Mouse (Mus musculus) heart, postnatal 25 days (tissue): ENCODE results near the gene Mrgpra1. TPM values are rescaled to one million over a fixed set of nuclear protein-coding genes. Genes with fewer than 3 reads are reported as not detected.
"Not testable (repeated sequence)": the region's sequence is repeated elsewhere in the genome, so short reads cannot be mapped to it uniquely, and the experiment has no call there.

Experiments used
- DNase-seq: peaks from one replicate; pipeline ENCODE4 v3.0.0; 2022; ENCODE audit warnings: low spot score
- intact Hi-C: fragments of 180-260 bp; cut with DNase I; formaldehyde crosslinking; loops from one replicate; pipeline ENCODE4 v1.15.1; 2025
- total RNA-seq, 2 experiments: library from RNA; stranded (reverse); gene quantifications; 2 replicates each; pipeline ENCODE4 v1.2.3; 2021

The Mrgpra1 gene
- total RNA-seq, result not detected

DNA sequence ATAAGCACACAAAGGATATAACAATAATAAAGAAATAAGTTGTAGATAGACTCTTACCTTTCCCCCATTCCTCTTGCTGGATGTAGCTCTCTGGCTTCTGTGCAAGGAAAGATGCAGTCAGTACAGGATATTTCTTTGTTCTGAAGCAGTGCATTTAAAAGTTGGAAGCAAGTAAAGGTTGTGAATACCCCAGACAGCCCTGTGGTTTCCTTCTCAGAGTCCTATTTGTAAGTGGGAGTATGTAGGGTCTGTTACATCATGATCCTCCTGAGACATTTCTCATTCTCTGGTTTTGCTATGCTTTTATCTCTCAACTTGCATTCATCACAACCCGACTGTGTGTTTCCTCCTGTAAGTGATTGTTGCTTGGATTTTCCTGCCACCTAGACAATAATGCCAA is at the start of gene Mrgpra1:
Gene Mrgpra1, minus strand, starts transcription at position 101 of the 400 bp plus-strand sequence.
- intact Hi-C loops, result no loop called here

DNA sequence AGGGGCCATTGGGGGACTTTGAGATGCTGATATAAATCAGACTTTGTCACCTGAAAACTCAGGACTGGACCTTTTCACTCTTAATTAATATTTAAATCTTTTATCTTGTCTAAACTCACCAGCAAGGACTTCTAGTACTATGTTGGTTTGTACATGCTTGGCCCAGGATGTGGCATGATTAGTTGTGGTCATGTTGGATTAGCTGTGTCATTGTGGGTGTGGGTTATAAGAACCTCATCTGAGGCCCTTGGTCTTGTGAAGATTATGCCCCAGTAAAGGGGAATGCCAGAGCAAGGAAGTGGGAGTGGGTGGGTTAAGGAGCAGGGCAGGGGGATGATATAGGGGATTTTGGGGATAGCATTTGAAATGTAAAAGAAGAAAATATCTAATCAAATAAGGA is 47.1 kb upstream of the Mrgpra1 start:
- DNase-seq, result no peak
- intact Hi-C loops, result no loop called here

More for the DNA sequence above, at the start of gene Mrgpra1:
- DNase-seq, result no peak

DNA sequence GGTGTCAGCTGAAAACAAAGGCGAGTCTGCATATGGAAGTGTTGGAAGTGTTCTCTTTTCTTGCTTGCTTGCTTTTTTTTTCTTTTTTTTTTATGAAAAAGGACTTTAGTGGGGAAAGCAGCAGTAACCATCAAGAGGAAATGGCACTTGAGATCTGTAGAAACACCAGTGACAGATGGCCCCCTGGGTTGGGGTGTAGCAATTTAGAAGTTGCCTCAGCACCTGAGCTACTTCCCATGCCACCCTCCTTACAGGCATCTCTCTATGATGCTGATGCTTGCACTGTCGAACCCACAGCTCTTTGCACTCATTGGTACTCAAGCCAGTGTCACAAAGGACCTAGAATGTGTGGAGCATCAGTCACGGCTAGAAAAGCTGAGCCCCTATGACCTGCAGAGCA is 5.6 kb downstream of the Mrgpra1 start:
- intact Hi-C loops, result no loop called here
- no peak for DNase-seq

DNA sequence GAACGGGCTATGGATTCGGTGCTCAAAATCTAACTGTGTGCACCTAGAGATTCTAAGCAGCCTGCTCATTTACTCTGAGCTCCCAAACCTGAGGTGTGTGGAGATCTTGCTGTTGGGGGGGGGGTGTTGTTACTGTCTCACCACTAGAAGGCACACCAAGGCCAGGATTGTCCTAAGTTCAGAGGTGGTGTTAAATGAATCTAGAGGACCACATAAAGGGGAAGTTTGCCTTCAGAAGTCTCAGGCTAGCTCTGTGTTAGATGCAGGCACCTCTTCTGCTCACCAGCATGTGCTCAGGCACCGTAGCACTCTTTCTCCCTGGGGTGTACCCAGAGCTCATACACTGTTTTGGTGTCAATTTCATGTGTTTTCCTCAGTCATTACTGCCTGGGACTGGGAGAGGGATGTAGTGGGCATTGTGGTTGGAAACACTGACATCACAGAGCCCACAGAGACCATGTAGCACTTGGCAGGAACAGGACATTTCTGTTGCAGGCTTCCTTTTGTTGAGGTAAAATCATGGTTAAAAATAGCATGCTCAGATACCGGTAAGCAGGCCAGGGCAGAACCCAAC is 8.0 kb downstream of the Mrgpra1 start:
- intact Hi-C loops, result no loop called here
- DNase-seq, result no peak

DNA sequence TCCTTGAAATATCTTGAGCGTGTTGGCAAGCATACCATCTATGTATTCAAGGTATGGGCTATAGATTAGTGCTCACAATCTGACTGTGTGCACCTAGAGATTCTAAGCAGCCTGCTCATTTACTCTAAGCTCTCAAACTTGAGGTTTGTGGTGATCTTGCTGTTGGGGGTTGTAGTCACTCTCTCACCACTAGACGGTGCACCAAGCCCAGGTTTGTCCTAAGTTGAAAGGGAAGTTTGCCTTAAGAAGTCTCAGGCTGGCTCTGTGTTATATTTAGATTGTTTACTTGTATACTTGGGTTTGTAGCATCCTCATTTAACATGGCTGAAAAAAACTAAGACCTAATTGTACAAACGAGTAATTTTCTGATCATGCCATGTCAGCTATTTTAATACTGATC is 12.2 kb downstream of the Mrgpra1 start:
- intact Hi-C loops, DNase-seq: not testable (repeated sequence)

DNA sequence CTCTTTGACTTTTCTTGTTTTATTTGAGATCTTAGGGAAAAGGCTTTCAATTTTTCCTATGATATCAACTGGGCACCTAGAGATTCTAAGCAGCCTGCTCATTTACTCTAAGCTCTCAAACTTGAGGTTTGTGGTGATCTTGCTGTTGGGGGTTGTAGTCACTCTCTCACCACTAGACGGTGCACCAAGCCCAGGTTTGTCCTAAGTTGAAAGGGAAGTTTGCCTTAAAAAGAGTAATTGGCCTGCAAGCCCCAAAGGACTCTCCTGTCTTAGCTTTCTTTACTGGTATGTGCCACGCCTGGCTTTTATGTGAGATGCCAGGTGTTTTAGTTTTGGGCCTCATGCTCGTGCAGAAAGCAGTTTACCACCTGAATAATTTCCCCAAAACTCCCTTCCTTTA is 12.7 kb downstream of the Mrgpra1 start:
- DNase-seq, intact Hi-C loops: not testable (repeated sequence)

DNA sequence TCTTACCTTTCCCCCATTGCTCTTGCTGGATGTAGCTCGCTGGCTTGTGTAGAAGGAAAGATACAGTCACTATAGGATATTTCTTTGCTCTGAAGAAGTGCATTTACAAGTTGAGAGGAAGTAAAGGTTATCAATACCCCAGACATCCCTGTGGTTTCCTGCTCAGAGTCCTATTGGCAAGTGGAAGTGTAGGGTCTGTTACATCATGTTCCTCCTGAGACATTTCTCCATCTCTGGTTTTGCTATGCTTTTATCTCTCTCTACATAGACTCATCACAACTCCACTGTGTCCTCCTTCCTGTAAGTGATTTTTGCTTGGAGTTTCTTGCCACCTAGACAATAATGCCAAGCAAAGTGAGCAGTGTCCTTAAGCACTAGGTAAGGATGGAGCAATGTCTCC is 35.7 kb downstream of the Mrgpra1 start:
- intact Hi-C loops, result no loop called here
- no peak for DNase-seq

DNA sequence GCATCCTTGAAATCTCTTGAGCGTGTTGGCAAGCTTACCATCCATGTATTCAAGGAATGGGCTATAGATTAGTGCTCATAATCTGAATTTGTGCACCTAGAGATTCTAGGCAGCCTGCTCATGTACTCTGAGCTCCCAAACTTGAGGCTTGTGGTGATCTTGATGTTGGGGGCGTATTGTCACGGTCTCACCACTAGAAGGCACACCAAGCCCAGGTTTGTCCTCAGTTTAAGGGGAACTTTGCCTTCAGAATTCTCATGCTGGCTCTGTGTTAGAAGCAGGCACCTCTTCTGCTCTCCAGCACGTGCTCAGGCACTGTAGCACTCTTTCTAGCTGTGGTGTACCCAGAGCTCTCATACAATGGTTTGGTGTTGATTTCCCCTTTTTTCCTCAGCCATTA is 41.8 kb downstream of the Mrgpra1 start:
- DNase-seq, result no peak
- intact Hi-C loops, result no loop called here

DNA sequence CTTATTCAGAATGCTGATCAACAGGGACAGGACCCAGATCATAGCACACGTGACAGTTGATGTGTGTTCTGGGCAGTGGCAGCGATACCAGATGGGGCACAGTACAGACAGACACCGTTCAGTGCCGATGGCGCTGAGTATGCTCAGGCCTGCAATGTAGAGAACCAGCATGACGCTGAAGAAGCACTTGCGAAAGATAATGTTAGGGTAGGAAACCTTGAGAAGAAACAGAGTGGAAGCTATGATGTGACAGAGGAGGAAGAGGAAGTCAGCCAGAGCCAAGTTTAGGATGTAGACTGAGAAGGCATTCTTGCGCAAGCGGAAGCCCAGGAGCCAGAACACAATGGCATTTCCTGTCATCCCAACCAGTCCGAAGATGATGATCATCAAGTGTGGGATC is 44.2 kb downstream of the Mrgpra1 start:
- intact Hi-C loops, result no loop called here
- no peak for DNase-seq

DNA sequence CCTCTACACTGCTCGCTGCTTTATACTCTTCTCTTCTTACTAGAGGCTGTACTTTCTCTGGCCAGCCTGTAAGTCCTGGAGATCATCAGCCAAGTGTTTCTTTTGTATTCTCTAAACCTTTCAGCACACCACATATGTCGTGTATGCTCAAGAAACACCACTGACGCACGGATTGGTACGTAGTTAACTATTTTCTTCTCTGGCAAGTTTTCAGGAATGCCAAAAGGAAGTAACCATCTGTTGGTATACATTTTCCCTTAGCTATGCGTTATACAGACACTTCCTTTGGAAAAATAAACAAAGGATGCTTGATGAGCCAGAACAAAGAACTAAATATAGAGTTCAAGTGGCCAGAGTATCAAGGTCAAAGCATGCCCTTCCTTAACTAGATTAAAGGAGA is 49.4 kb downstream of the Mrgpra1 start:
- intact Hi-C loops, DNase-seq: not testable (repeated sequence)

DNA sequence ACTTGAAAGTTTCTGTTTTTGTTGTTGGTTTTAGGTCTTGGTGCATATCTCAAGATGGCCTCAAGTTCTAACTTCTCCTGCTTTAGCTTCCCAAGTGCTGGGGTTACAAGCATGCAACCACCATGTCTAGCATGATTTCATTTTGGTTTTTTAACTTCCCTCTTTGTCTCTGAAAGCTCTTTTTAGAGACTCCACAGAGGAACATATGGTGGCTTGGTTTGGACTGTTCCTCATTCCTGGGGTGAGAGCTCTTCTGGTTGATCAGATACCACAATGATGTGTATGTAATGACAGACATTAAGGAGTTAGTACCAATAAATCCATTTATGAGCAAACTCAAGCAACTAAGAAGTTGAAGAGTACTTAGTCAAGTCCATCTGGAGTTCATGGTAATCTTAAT is 54.4 kb downstream of the Mrgpra1 start:
- intact Hi-C loops, DNase-seq: not testable (repeated sequence)

Other genes with a start within 250 kb of the Mrgpra1 start
- not detected for gene Ptpn5, start 220.6 kb downstream of the Mrgpra1 start, total RNA-seq
- not detected for gene Mrgpra6, start 149.3 kb downstream of the Mrgpra1 start, total RNA-seq
- gene Mrgpra9, start 101.4 kb downstream of the Mrgpra1 start, total RNA-seq, result not detected
- gene Mrgpra2a, start 97.9 kb upstream of the Mrgpra1 start, total RNA-seq, result not detected
- gene Mrgpra2b, start 174.6 kb upstream of the Mrgpra1 start, total RNA-seq, result not detected
- gene Mrgpra3, start 247.1 kb upstream of the Mrgpra1 start, total RNA-seq, result not detected